Mouse (Mus musculus): ENCODE data around the gene St3gal6.
A peak's percentile ranks its signal among the peaks of the same experiment; 100 is the strongest.

- TF ChIP-seq ELF1 (IDR thresholded peaks at IDR 0.05; ENCODE audit: low read depth, low read length) (peak; percentile 96), HCFC1 (IDR thresholded peaks at IDR 0.05; ENCODE audit: low read depth, low read length) (peak; percentile 66), EP300 (IDR thresholded peaks at IDR 0.05; ENCODE audit: low read length) (peak; percentile 78; the same call in 1 of the 2 replicates), MXI1 (IDR thresholded peaks at IDR 0.05; ENCODE audit: low read depth, low read length) (peak; percentile 68), CTCF (conservative IDR thresholded peaks at IDR 0.05 in 1 of 2, IDR thresholded peaks at IDR 0.05 in 1 of 2; ENCODE audit: low read depth in 2 of 2, low read length in 2 of 2) (peak; percentile 93 to 96), TBP (conservative IDR thresholded peaks at IDR 0.05; ENCODE audit: low read depth, low read length) (peak; percentile 81; the same call in 1 of the 2 replicates), MAFK (IDR thresholded peaks at IDR 0.05; ENCODE audit: insufficient replicate concordance, low read length) (peak; percentile 40; the same call in 1 of the 2 replicates), E2F4 (IDR thresholded peaks at IDR 0.05; ENCODE audit: insufficient replicate concordance, low read depth, low read length) (0 out of 2 replicates have a peak, but pooled peaks have one; percentile 37), MAX (IDR thresholded peaks at IDR 0.05; ENCODE audit: low read length) (peak; percentile 74), USF1 (IDR thresholded peaks at IDR 0.05; ENCODE audit: low read depth, low read length) (no peak), POLR2A (IDR thresholded peaks at IDR 0.05; ENCODE audit: low read depth, low read length) (peak; percentile 26; the same call in 1 of the 2 replicates), UBTF (IDR thresholded peaks at IDR 0.05; ENCODE audit: low read depth, low read length) (no peak)
These were observed 9.5 kb downstream of the St3gal6 start for GRCm38 (mm10) chr16:58514565-58514964.

All from CH12.LX (cell line).